Mouse (Mus musculus) neural tube, embryonic 15.5 days (tissue): ENCODE results near the gene Slc8a3. TPM values are rescaled to one million over a fixed set of nuclear protein-coding genes. Genes with fewer than 3 reads are reported as not detected.
A peak's percentile ranks its signal among the peaks of the same experiment; 100 is the strongest.

ENCODE experiments used
- ATAC-seq: fragments of 200-750 bp; cut with Nextera tagmentation; 2 replicates; pipeline ENCODE4 v1.8.0; 2017; ENCODE audit warnings: mild to moderate bottlenecking, moderate TSS enrichment, moderate library complexity; ENCODE audit not compliant: low FRiP score
- H3K27ac ChIP-seq: fragments of 300-500 bp; sonication (generic); replicated peaks from 2 replicates; pipeline ENCODE4 v1.5.1; 2015; ENCODE audit warnings: mild to moderate bottlenecking, inconsistent platforms
- H3K27me3 ChIP-seq: fragments of 300-500 bp; sonication (generic); replicated peaks from 2 replicates; pipeline ENCODE4 v1.6.1; 2015; ENCODE audit warnings: inconsistent platforms
- H3K36me3 ChIP-seq: fragments of 300-500 bp; sonication (generic); 2 replicates; pipeline ENCODE4 v1.6.1; 2015; ENCODE audit warnings: inconsistent platforms
- H3K4me1 ChIP-seq: fragments of 300-500 bp; sonication (generic); 2 replicates; pipeline ENCODE4 v1.6.1; 2015; ENCODE audit warnings: inconsistent platforms
- H3K4me2 ChIP-seq: fragments of 300-500 bp; sonication (generic); 2 replicates; pipeline ENCODE4 v1.6.1; 2015; ENCODE audit warnings: inconsistent platforms, mild to moderate bottlenecking, moderate library complexity
- H3K4me3 ChIP-seq: fragments of 300-500 bp; sonication (generic); replicated peaks from 2 replicates; pipeline ENCODE4 v1.5.1; 2015; ENCODE audit warnings: mild to moderate bottlenecking, inconsistent platforms
- H3K9ac ChIP-seq: fragments of 300-500 bp; sonication (generic); replicated peaks from 2 replicates; pipeline ENCODE4 v1.6.1; 2015; ENCODE audit warnings: mild to moderate bottlenecking, inconsistent platforms
- H3K9me3 ChIP-seq: fragments of 300-500 bp; sonication (generic); replicated peaks from 2 replicates; pipeline ENCODE4 v1.6.1; 2016; ENCODE audit warnings: inconsistent platforms
- WGBS: fragments of 180-500 bp; shearing (Covaris S2); methylation state at CpG from one replicate; pipeline ENCODE4 v1.1.7; 2015; ENCODE audit warnings: mixed read lengths; 5-methylcytosine and 5-hydroxymethylcytosine counted together
- polyA plus RNA-seq: library from polyadenylated mRNA; unstranded; fragments of >200 nt; fragmentation: Nextera tagmentation; extraction: Ambion mirVana; gene quantifications from 2 replicates; pipeline ENCODE4 v1.2.1, GENCODE M21; 2015

Slc8a3 gene
- polyA plus RNA-seq, 1 experiment from 2014 or later = 12.4 TPM

GRCm38 (mm10) chr12:81235456-81236330, 97.3 kb downstream of the Slc8a3 start:
- Histone ChIP-seq H3K4me2 (no peak overlapping the region), H3K36me3 (no peaks in the 10 kb centered on the region), H3K27ac (no peak overlapping the region), H3K4me3 (no peak overlapping the region), H3K4me1 (no peaks in the 10 kb centered on the region), H3K27me3 (no peaks in the 10 kb centered on the region), H3K9me3 (no peaks in the 10 kb centered on the region), H3K9ac (no peak overlapping the region)
- no peak for ATAC-seq
- WGBS = 89% methylated on average over 10 of the region's 10 CpGs

GRCm38 (mm10) chr12:81233746-81234380, 99.1 kb downstream of the Slc8a3 start:
- 79% methylated on average over 1 of the region's 1 CpGs for WGBS
- Histone ChIP-seq H3K4me3 (no peak overlapping the region), H3K4me2 (no peak overlapping the region), H3K9me3 (no peaks in the 10 kb centered on the region), H3K9ac (no peak overlapping the region), H3K27ac (no peak overlapping the region), H3K27me3 (no peaks in the 10 kb centered on the region), H3K4me1 (peaks cover under 1% of the 10 kb centered on the region; the same call in 1 of the 2 replicates), H3K36me3 (no peaks in the 10 kb centered on the region)
- no peak for ATAC-seq

- H3K4me1 ChIP-seq = peaks cover 33% of the 10 kb centered on the region
- WGBS = 44% methylated on average over 5 of the region's 5 CpGs
- H3K27ac ChIP-seq = peak overlapping the region; percentile 60
- H3K27me3 ChIP-seq = no peaks in the 10 kb centered on the region
- peak overlapping the region; percentile 22; the same call in 1 of the 2 replicates for H3K4me2 ChIP-seq
- ATAC-seq = peak; percentile 74
- no peak overlapping the region for H3K4me3 ChIP-seq
- no peaks in the 10 kb centered on the region for H3K36me3 ChIP-seq
- no peak overlapping the region for H3K9ac ChIP-seq
- no peaks in the 10 kb centered on the region for H3K9me3 ChIP-seq
Observed at GRCm38 (mm10) chr12:81227767-81228460, 105.1 kb downstream of the Slc8a3 start.

DNA sequence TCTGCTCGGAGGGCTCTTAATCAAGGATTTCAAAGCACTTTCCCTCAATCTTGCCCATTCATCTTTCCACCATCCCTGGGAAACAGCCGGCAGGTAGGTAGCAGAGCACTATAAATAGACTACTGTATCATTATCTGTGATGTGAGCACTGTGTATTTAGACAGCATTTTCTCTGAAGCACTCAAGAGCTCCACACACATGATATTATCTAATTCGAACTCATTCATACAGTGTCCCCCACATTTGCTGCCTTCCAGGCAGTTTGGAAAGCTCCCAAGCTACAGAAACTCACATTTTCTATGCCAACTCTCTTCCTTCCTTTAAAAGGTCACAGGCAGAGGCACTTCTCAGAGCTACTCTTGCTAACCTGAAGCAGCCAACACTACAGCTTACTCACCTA, 106.4 kb downstream of the Slc8a3 start:
- Histone ChIP-seq H3K4me3 (no peak overlapping the region), H3K4me1 (peaks cover 35% of the 10 kb centered on the region), H3K36me3 (no peaks in the 10 kb centered on the region), H3K27me3 (no peaks in the 10 kb centered on the region), H3K9ac (no peak overlapping the region), H3K9me3 (no peaks in the 10 kb centered on the region), H3K27ac (peak overlapping the region; percentile 54; the same call in 1 of the 2 replicates), H3K4me2 (no peak overlapping the region)
- WGBS = 47% methylated on average over 3 of the region's 3 CpGs
- ATAC-seq = no peak

DNA sequence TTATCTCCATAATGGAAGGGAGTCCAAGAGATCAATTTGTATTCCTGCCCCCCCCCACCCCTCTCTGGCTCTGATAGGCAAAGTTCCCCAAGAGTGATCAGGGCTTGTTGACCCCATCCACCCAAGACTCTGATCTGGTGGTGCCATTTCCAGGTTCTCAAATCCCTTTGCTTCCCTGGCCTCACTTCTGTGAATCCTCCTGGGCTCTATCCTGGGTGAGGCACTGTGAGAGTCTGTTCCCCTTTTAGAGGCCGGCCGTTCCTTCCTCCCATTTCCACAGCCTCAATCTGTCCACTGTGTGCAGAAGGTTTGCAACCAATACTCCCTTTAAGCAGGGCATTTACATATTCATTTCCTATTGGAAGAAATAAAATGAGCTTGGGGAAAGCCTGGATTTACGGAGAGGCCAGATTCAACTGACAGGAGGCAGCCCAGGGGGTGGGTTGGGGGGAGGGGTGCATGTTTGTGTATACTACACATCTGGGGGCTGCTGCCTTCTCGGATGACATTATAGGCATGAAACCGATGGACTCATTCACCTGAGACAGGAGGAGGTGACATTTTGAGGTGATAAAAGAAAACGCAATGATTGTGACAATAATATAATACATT, 106.9 kb downstream of the Slc8a3 start:
- Histone ChIP-seq H3K4me2 (no peak overlapping the region), H3K9ac (no peak overlapping the region), H3K9me3 (no peaks in the 10 kb centered on the region), H3K36me3 (no peaks in the 10 kb centered on the region), H3K4me3 (no peak overlapping the region), H3K4me1 (peaks cover 35% of the 10 kb centered on the region), H3K27ac (peak overlapping the region; percentile 54; the same call in 1 of the 2 replicates), H3K27me3 (no peaks in the 10 kb centered on the region)
- ATAC-seq = no peak
- 24% methylated on average over 6 of the region's 6 CpGs for WGBS

DNA sequence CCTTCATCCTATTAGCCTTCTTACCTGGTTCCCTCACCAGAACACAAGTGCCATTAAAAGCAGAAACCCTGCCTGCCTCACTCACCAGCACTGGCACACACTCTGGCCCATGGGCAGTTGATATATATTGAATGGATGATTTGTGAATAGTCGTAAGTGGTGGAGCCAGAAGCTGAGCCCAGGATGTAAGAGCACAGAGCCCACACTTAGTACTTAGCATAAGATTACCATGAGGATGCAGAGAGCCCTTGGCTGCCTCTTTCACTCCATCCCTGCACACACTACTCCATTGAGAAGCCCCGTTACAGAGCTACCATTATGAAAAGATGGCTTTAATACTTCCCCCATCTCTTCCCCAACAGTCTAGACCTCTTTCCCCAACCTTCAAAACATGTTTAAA, 108.1 kb downstream of the Slc8a3 start:
- Histone ChIP-seq H3K9ac (no peak overlapping the region), H3K4me2 (no peak overlapping the region), H3K36me3 (no peaks in the 10 kb centered on the region), H3K27me3 (no peaks in the 10 kb centered on the region), H3K4me3 (no peak overlapping the region), H3K4me1 (peaks cover 35% of the 10 kb centered on the region), H3K9me3 (no peaks in the 10 kb centered on the region), H3K27ac (no peak overlapping the region)
- WGBS = 76% methylated on average over 2 of the region's 2 CpGs
- no peak for ATAC-seq

- 78% methylated on average over 2 of the region's 2 CpGs for WGBS
- Histone ChIP-seq H3K9ac (no peak overlapping the region), H3K36me3 (no peaks in the 10 kb centered on the region), H3K27ac (no peak overlapping the region), H3K4me1 (peaks cover 32% of the 10 kb centered on the region), H3K4me3 (no peak overlapping the region), H3K9me3 (no peaks in the 10 kb centered on the region), H3K4me2 (no peak overlapping the region), H3K27me3 (no peaks in the 10 kb centered on the region)
- no peak for ATAC-seq
Observed at GRCm38 (mm10) chr12:81223276-81223675, 109.7 kb downstream of the Slc8a3 start.

- Histone ChIP-seq H3K4me3 (no peak overlapping the region), H3K9me3 (no peaks in the 10 kb centered on the region), H3K9ac (no peak overlapping the region), H3K27ac (no peak overlapping the region), H3K4me2 (no peak overlapping the region), H3K27me3 (no peaks in the 10 kb centered on the region), H3K36me3 (no peaks in the 10 kb centered on the region), H3K4me1 (peaks cover 8% of the 10 kb centered on the region; the same call in 1 of the 2 replicates)
- ATAC-seq = no peak
- WGBS = 62% methylated on average over 4 of the region's 4 CpGs
Observed at GRCm38 (mm10) chr12:81219339-81219738, 113.6 kb downstream of the Slc8a3 start.

DNA sequence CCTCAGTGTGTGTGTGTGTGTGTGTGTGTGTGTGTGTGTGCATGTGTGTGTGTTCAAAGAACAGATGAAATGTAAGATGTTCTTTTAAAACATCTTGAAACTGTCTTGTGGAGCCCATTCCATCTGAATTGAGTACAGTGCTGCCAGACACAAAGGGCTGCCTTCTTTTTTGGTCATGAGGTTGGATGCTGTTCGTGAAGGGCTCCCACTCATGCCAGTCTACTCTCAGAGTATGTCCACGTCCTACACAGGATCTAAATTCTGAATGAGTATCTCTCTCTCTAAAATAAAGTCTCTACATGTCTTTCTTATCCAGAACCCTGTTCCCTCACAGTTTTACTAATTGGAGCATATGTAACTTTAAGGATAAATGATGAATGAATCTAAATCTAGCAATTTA, 124.4 kb downstream of the Slc8a3 start:
- no peak for ATAC-seq
- H3K27ac ChIP-seq = no peak overlapping the region
- no peak overlapping the region for H3K9ac ChIP-seq
- H3K4me3 ChIP-seq = no peak overlapping the region
- no peaks in the 10 kb centered on the region for H3K4me1 ChIP-seq
- H3K27me3 ChIP-seq = no peaks in the 10 kb centered on the region
- 70% methylated on average over 2 of the region's 2 CpGs for WGBS
- H3K36me3 ChIP-seq = 0 out of 2 replicates have a peak, but pooled peaks cover 3% of the 10 kb centered on the region
- no peak overlapping the region for H3K4me2 ChIP-seq
- no peaks in the 10 kb centered on the region for H3K9me3 ChIP-seq

DNA sequence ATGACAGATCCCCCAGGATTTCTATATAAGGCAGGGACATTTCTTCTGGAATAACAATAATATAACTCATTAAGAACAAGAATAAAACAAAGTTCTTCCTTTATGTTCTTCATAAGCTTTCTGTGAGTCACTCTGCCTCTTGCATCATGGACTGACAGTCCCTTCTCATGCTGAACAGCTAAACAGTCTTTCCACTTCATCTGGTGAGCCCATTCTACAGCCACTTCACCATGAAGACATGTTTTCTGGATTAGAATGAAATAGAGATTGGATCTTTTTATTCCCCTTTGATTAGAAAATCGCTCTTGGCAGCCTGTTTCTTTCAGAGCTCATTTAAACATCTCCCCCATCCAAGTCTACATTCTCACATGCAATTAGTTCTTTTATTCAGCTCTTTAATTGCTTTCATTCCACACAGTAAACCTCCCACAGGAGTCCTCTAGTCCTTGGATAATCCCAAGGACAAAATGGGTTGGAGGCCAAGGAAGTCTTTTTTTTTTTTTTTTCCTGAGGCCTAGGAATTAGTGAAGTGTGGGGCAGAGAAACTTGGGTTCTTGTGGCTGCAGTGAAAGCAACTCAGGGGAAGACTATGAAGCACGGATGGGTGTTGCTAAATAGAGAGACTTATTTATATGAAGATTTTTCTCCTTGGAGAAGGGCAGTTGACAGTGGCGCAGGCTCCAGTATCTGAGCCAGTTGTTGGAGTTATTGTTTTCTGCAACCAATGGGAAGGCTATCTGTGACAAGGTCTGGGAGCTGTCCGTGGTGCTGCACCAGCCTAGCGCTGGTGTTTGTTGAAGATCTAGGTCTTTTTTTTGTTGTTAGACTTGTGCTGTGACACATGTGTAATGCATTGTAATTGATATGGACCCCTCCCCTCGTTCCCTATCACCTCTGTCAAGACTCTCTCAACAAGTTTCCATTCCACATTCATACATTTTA, 127.1 kb downstream of the Slc8a3 start:
- no peaks in the 10 kb centered on the region for H3K36me3 ChIP-seq
- H3K27me3 ChIP-seq = no peaks in the 10 kb centered on the region
- no peak for ATAC-seq
- 0 out of 2 replicates have a peak, but pooled peaks cover 3% of the 10 kb centered on the region for H3K4me1 ChIP-seq
- no peak overlapping the region for H3K9ac ChIP-seq
- no peak overlapping the region for H3K4me3 ChIP-seq
- H3K4me2 ChIP-seq = no peak overlapping the region
- no peak overlapping the region for H3K27ac ChIP-seq
- WGBS = 24% methylated on average over 6 of the region's 6 CpGs
- no peaks in the 10 kb centered on the region for H3K9me3 ChIP-seq
